Mouse (Mus musculus): ENCODE measurements around the gene Clk4. TPM values are rescaled to one million over a fixed set of nuclear protein-coding genes. Genes with fewer than 3 reads are reported as not detected.

The Clk4 gene
- polyA plus RNA-seq, 1 experiment from 2014 or later: 156 TPM

- H3K9me3 ChIP-seq: peaks cover 7% of the 10 kb centered on the region; the same call in 1 of the 2 replicates
- H3K4me2 ChIP-seq (replicated peaks): no peak overlapping the region
- peaks cover 3% of the 10 kb centered on the region; the same call in 1 of the 2 replicates for H3K4me1 ChIP-seq
- H3K36me3 ChIP-seq: no peaks in the 10 kb centered on the region
- ATAC-seq (ENCODE audit: low FRiP score, low read depth): no peak
- no peaks in the 10 kb centered on the region for H3K27me3 ChIP-seq
- no peak overlapping the region for H3K9ac ChIP-seq
- no peak overlapping the region for H3K27ac ChIP-seq
- H3K4me3 ChIP-seq: no peak overlapping the region
Measured at GRCm38 (mm10) chr11:51320609-51321008, 59.1 kb downstream of the Clk4 start.

GRCm38 (mm10) chr11:51326908-51327307, 65.4 kb downstream of the Clk4 start:
- H3K9ac ChIP-seq: no peak overlapping the region

GRCm38 (mm10) chr11:51328387-51328942, 66.9 kb downstream of the Clk4 start:
- Histone ChIP-seq H3K4me1 (peaks cover 7% of the 10 kb centered on the region), H3K36me3 (no peaks in the 10 kb centered on the region), H3K27me3 (no peaks in the 10 kb centered on the region), H3K27ac (no peak overlapping the region), H3K4me2 (replicated peaks) (no peak overlapping the region), H3K9me3 (no peaks in the 10 kb centered on the region), H3K4me3 (no peak overlapping the region), H3K9ac (no peak overlapping the region)
- ATAC-seq (ENCODE audit: low FRiP score, low read depth): no peak
- WGBS: 77% methylated on average over 12 of the region's 12 CpGs

More at GRCm38 (mm10) chr11:51326908-51327307, 65.4 kb downstream of the Clk4 start:
- Histone ChIP-seq H3K36me3 (no peaks in the 10 kb centered on the region), H3K27ac (no peak overlapping the region), H3K27me3 (no peaks in the 10 kb centered on the region), H3K4me3 (no peak overlapping the region), H3K4me1 (peaks cover 7% of the 10 kb centered on the region), H3K4me2 (replicated peaks) (no peak overlapping the region), H3K9me3 (no peaks in the 10 kb centered on the region)
- ATAC-seq (ENCODE audit: low FRiP score, low read depth): no peak
- WGBS: 37% methylated on average over 6 of the region's 6 CpGs

- Histone ChIP-seq H3K36me3 (no peaks in the 10 kb centered on the region), H3K9me3 (no peaks in the 10 kb centered on the region), H3K4me1 (peaks cover 7% of the 10 kb centered on the region), H3K27ac (no peak overlapping the region), H3K27me3 (no peaks in the 10 kb centered on the region), H3K9ac (no peak overlapping the region), H3K4me3 (no peak overlapping the region), H3K4me2 (replicated peaks) (no peak overlapping the region)
- no peak for ATAC-seq (ENCODE audit: low FRiP score, low read depth)
- WGBS: 75% methylated on average over 11 of the region's 11 CpGs
Measured at GRCm38 (mm10) chr11:51329837-51330714, 68.5 kb downstream of the Clk4 start.

Other genes starting within 250 kb of the Clk4 start
- gene Olfr54, start 247.5 kb upstream of the Clk4 start, polyA plus RNA-seq (2015; fragmentation: Nextera tagmentation; extraction: Ambion mirVana): not detected in 2 replicates
- gene Olfr1375, start 213.6 kb upstream of the Clk4 start, polyA plus RNA-seq (2015; fragmentation: Nextera tagmentation; extraction: Ambion mirVana): not detected in 2 replicates
- gene Zfp354a, start 202.5 kb upstream of the Clk4 start, polyA plus RNA-seq (2015; fragmentation: Nextera tagmentation; extraction: Ambion mirVana): 10.2 and 11.8 TPM in 2 replicates
- not detected in 2 replicates for gene Gm12569, start 41.3 kb upstream of the Clk4 start, polyA plus RNA-seq (2015; fragmentation: Nextera tagmentation; extraction: Ambion mirVana)
- gene BC049762, start 1.3 kb downstream of the Clk4 start, polyA plus RNA-seq (2015; fragmentation: Nextera tagmentation; extraction: Ambion mirVana): 0.52 and 0.53 TPM in 2 replicates
- 23.3 and 23.6 TPM in 2 replicates for gene Col23a1, start 28.2 kb downstream of the Clk4 start, polyA plus RNA-seq (2015; fragmentation: Nextera tagmentation; extraction: Ambion mirVana)

Measured in limb, embryonic 13.5 days (tissue).